Mouse (Mus musculus) heart, adult 2 months (tissue): ENCODE data around the gene Wfdc18.

Source experiments
- CTCF ChIP-seq: fragments of 200-600 bp; IDR thresholded peaks from 2 replicates; pipeline ENCODE4 v1.8.1; 2022; ENCODE audit warnings: antibody characterized with exemption, mild to moderate bottlenecking, moderate library complexity
- EP300 ChIP-seq: fragments of 200-500 bp; IDR thresholded peaks from 2 replicates; pipeline ENCODE4 v1.6.1; 2011; ENCODE audit warnings: low read depth, low read length, control low read depth; ENCODE audit not compliant: insufficient read depth

DNA sequence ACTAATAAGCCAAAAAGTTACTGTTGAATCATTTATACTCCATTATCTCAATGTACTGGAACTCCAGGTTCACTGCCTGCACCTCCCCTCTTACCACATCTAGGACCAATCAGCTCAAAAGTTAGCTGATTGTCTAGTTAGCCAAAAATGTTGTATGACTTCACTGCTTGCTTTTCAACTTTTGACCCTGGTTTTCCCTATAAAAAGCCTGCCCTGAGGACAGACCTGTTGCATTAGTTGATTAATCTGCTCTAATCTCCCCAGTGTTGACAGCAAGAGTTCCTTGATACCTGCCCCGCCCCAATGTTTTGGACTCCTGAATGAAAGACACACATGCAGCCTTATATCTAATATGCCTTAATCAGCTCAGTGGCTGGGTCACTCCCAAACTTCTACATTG lies 22.3 kb downstream of the Wfdc18 start:
- TF ChIP-seq EP300 (no peak), CTCF (no peak)
